Mouse (Mus musculus): ENCODE measurements around the gene Mctp2.

The Mctp2 gene

GRCm38 (mm10) chr7:72165726-72166701, 140.4 kb downstream of the Mctp2 start:
- no peak for DNase-seq

- DNase-seq: no peak
These were observed 144.2 kb downstream of the Mctp2 start for GRCm38 (mm10) chr7:72162256-72162655.

- no peak for DNase-seq
These were observed 146.8 kb downstream of the Mctp2 start for GRCm38 (mm10) chr7:72159513-72160063.

GRCm38 (mm10) chr7:72150799-72151708, 155.4 kb downstream of the Mctp2 start:
- DNase-seq: no peak

GRCm38 (mm10) chr7:72149073-72149472, 157.3 kb downstream of the Mctp2 start:
- DNase-seq: peak; percentile 49 to 61

- DNase-seq: no peak
These were observed 159.6 kb downstream of the Mctp2 start for GRCm38 (mm10) chr7:72146849-72147248.

GRCm38 (mm10) chr7:72145726-72146520, 160.5 kb downstream of the Mctp2 start:
- DNase-seq: no peak

GRCm38 (mm10) chr7:72138701-72139100, 167.7 kb downstream of the Mctp2 start:
- no peak for DNase-seq

- no peak for DNase-seq
These were observed 185.4 kb downstream of the Mctp2 start for GRCm38 (mm10) chr7:72120986-72121385.

- no peak for DNase-seq
These were observed 186.7 kb downstream of the Mctp2 start for GRCm38 (mm10) chr7:72119713-72120112.

GRCm38 (mm10) chr7:72117376-72118077, 188.9 kb downstream of the Mctp2 start:
- DNase-seq: no peak

- no peak for DNase-seq
These were observed 191.3 kb downstream of the Mctp2 start for GRCm38 (mm10) chr7:72115073-72115472.

GRCm38 (mm10) chr7:72110578-72110977, 195.8 kb downstream of the Mctp2 start:
- no peak for DNase-seq

- DNase-seq: no peak
These were observed 197.6 kb downstream of the Mctp2 start for GRCm38 (mm10) chr7:72108639-72109399.

- peak in 1 of 2 experiments; percentile 8 for DNase-seq
These were observed 202.2 kb downstream of the Mctp2 start for GRCm38 (mm10) chr7:72104170-72104569.

- DNase-seq: no peak
These were observed 202.8 kb downstream of the Mctp2 start for GRCm38 (mm10) chr7:72103654-72104053.

GRCm38 (mm10) chr7:72100683-72101082, 205.7 kb downstream of the Mctp2 start:
- no peak for DNase-seq

- no peak for DNase-seq
These were observed 207.8 kb downstream of the Mctp2 start for GRCm38 (mm10) chr7:72098603-72099002.

- no peak for DNase-seq
These were observed 209.4 kb downstream of the Mctp2 start for GRCm38 (mm10) chr7:72096973-72097372.

GRCm38 (mm10) chr7:72096433-72096832, 210.0 kb downstream of the Mctp2 start:
- DNase-seq: no peak
